Mouse (Mus musculus) layer of hippocampus, adult 2 months (tissue): Measurements from ENCODE around the gene Spi1. TPM values are rescaled to one million over a fixed set of nuclear protein-coding genes. Genes with fewer than 3 reads are reported as not detected.
"Not testable (repeated sequence)": the region's sequence is repeated elsewhere in the genome, so short reads cannot be mapped to it uniquely, and the experiment has no call there.

Source experiments
- DNase-seq, 2 experiments: peaks; one replicate each; pipeline ENCODE4 v3.0.0; 2022; ENCODE audit warnings: low spot score in 2 of 2
- H3K27ac ChIP-seq: fragments of 200-600 bp; 2 replicates; pipeline ENCODE4 v1.8.1; 2022
- H3K4me3 ChIP-seq: fragments of 200-600 bp; 2 replicates; pipeline ENCODE4 v1.8.1; 2022; ENCODE audit warnings: mild to moderate bottlenecking
- CTCF ChIP-seq: fragments of 200-600 bp; conservative IDR thresholded peaks from 2 replicates; pipeline ENCODE4 v1.8.1; 2022; ENCODE audit warnings: antibody characterized with exemption, mild to moderate bottlenecking, moderate library complexity
- long read RNA-seq, 2 experiments: library from polyadenylated mRNA; stranded (forward); transcript quantifications; one replicate each; pipeline ENCODE4 v2.0.0; 2021; ENCODE audit warnings: borderline mapping rate in 2 of 2
- total RNA-seq, 2 experiments: library from RNA; stranded (reverse); gene quantifications; 2 replicates each; pipeline ENCODE4 v1.2.3; 2021

Spi1 gene
- total RNA-seq: 1 to 10 TPM; 2.4 to 5.4 TPM
- long read RNA-seq, experiment 1, transcript Spi1-201 (5 exons, 2,034 nt): major isoform, 5 of 7 reads
- long read RNA-seq, experiment 1, partial matches to known transcripts: 2 of 7 reads
- long read RNA-seq, experiment 1, other reads (novel, unspliced or antisense): 0 of 7 reads
- long read RNA-seq, experiment 2, partial matches to known transcripts: 2 of 3 reads
- long read RNA-seq, experiment 2, other reads (novel, unspliced or antisense): 0 of 3 reads

GRCm38 (mm10) chr2:91081775-91082695 is at the start of gene Spi1:
Gene Spi1 (plus strand): TSS chr2:91082390.
- no peak for TF ChIP-seq CTCF
- no peak for DNase-seq
- Histone ChIP-seq H3K4me3 (no peak within 1 kb of the TSS), H3K27ac (peak within 1 kb of the TSS; percentile 68)

GRCm38 (mm10) chr2:91033000-91033399 is 49.2 kb upstream of the Spi1 start:
- no peak for DNase-seq
- no peak overlapping the region for H3K27ac ChIP-seq
- TF ChIP-seq CTCF: peak; percentile 65
- no peak overlapping the region for H3K4me3 ChIP-seq

DNA sequence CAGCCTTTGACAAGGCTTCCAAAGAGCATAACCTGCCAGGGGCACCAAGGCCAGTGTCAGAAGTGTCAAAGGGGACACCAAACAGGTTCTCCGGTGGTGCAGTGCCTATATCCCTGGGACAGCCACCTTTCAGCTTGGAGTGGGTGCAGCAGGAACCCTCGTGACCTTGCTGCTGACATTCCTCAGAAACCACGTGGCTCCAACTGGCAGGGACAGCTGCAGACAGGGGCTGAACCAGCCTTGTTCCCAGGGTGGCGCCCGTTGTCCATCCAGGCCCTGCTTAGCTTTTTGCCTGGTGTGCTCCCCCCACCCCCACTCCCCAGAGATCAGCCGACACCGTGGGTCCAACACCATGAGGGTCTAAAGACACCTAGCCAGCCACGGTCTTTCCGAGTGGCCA is 46.8 kb upstream of the Spi1 start, which contains the start of gene Rapsn:
Gene Rapsn (plus strand): TSS at position 236 of the 400 bp plus-strand sequence.
- no peak within 1 kb of the TSS for H3K4me3 ChIP-seq
- TF ChIP-seq CTCF: no peak
- H3K27ac ChIP-seq: no peak within 1 kb of the TSS
- no peak for DNase-seq

DNA sequence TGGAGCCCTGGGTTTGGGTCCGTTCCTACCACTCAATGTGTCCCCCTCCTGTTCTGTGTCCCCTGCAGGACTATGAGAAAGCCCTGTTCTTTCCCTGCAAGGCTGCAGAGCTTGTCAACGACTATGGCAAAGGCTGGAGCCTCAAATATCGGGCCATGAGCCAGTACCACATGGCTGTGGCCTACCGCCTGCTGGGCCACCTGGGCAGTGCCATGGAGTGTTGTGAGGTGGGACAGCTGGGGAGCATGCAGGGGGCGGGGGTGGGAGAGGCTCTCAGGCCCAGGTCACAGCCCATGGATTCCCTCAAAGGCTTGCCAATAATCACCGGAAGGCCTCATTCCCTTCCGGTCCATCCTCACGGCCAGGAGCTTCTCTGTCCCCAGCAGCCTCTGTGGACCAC is 40.4 kb upstream of the Spi1 start:
- H3K27ac ChIP-seq: no peak overlapping the region
- H3K4me3 ChIP-seq: no peak overlapping the region
- no peak for TF ChIP-seq CTCF
- no peak for DNase-seq

GRCm38 (mm10) chr2:91042651-91043398 is 39.4 kb upstream of the Spi1 start:
- no peak for TF ChIP-seq CTCF
- H3K27ac ChIP-seq: no peak overlapping the region
- no peak overlapping the region for H3K4me3 ChIP-seq

DNA sequence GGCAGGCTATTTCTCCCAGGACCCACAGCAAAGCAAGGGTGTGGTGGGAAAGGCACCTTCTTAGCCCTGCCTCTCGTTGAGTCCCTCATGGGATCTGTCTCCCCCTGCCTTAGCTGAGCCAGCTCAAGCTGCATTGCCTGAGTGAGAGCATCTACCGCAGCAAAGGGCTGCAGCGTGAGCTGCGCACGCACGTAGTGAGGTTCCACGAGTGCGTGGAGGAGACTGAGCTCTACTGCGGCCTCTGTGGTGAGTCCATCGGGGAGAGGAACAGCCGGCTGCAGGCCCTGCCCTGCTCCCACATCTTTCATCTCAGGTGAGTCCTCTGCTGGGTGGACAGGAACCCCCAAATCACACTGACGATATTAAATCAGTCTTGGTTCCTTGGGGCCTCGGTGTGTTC is 37.5 kb upstream of the Spi1 start:
- TF ChIP-seq CTCF: no peak
- Histone ChIP-seq H3K27ac (no peak overlapping the region), H3K4me3 (no peak overlapping the region)
- DNase-seq: no peak

More at GRCm38 (mm10) chr2:91042651-91043398, 39.4 kb upstream of the Spi1 start:
- no peak for DNase-seq

DNA sequence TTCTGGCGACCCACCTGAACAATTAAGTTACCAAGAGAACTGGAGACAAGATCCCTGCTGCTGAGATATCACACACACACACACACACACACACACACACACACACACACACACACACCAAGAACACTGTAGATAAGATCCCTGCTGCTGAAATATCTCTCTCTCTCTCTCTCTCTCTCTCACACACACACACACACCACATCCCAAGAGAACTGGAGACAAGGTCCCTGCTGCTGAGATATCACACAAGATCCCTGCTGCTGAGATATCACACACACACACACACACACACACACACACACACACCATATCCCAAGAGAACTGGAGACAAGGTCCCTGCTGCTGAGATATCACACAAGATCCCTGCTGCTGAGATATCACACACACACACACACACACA is 36.4 kb upstream of the Spi1 start:
- not testable (repeated sequence) for DNase-seq, H3K27ac ChIP-seq, H3K4me3 ChIP-seq

DNA sequence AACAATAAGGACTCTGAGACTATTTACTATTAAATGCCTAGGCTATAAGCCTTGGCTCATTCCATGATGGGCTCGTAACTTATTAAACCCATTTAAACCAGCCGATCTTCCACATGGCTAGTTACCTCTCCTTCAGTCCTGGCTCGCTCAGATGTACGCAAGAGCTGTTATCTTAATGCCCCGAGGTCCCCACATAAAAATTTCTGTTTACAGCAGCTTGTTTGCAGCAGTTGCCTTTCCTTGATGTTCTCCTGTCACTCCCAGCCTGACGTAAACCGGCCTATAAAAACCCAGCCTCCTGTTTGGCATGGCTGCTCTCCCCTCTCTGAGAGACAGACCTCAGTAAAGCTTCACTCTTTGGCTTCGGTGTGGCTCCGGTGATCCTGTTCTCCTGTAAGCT is 34.8 kb upstream of the Spi1 start:
- no peak for DNase-seq
- Histone ChIP-seq H3K4me3 (no peak overlapping the region), H3K27ac (no peak overlapping the region)
- no peak for TF ChIP-seq CTCF

DNA sequence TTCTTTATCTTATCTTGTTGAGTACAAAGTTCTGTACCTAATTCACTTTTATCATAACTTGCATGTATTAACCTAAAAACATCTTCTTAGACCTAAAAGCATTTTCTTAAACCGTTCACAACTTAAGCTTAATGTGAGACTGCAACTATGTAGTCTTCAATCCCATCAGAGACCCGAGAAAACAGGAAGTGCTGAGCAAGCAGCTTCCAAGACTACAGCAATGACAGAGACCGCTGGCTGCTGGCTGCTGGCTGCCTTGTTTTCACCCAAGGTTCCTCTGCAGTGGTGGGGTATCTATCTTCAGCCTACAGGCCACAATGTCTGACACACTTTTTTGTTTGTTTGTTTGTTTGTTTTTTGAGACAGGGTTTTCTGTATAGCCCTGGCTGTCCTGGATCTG is 30.3 kb upstream of the Spi1 start:
- TF ChIP-seq CTCF: no peak
- H3K27ac ChIP-seq: peak overlapping the region; percentile 28; the same call in 1 of the 2 replicates

DNA sequence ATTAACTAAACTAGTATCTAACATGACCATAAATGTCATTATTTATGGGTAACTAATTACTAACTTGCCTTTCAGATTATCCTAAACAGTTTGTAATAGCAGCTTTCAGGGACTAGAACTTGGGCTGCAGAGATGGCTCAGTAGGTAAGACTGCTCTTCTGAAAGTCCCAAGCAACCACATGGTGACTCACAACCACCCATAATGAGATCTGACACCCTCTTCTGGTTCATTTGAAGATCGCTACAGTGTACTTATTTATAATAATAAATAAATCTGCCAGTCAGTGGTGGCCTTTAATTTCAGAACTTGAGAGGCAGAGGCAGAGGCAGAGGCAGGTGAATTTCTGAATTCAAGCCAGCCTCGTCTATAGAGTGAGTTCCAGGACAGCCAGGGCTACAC is 29.4 kb upstream of the Spi1 start:
- Histone ChIP-seq H3K27ac (no peak overlapping the region), H3K4me3 (no peak overlapping the region)
- peak; percentile 47 for TF ChIP-seq CTCF

More for the DNA sequence above, 30.3 kb upstream of the Spi1 start:
- H3K4me3 ChIP-seq: no peak overlapping the region
- no peak for DNase-seq

GRCm38 (mm10) chr2:91053181-91053933 is 28.8 kb upstream of the Spi1 start:
- peak overlapping the region; percentile 66 for H3K4me3 ChIP-seq
- DNase-seq: no peak
- H3K27ac ChIP-seq: peak overlapping the region; percentile 99
- no peak for TF ChIP-seq CTCF

More for the DNA sequence above, 29.4 kb upstream of the Spi1 start:
- no peak for DNase-seq

GRCm38 (mm10) chr2:91053934-91054382 is 28.2 kb upstream of the Spi1 start, which contains the start of gene Psmc3:
Gene Psmc3 (plus strand): TSS chr2:91054009.
- Histone ChIP-seq H3K4me3 (peak within 1 kb of the TSS; percentile 66), H3K27ac (peak within 1 kb of the TSS; percentile 99)
- TF ChIP-seq CTCF: no peak
- DNase-seq: peak; percentile 97 to 98
